Mouse (Mus musculus): ENCODE data around the gene Setd3. TPM values are rescaled to one million over a fixed set of nuclear protein-coding genes. Genes with fewer than 3 reads are reported as not detected.

Gene Setd3
- polyA plus RNA-seq, 1 experiment from 2014 or later = 77.7 TPM

DNA sequence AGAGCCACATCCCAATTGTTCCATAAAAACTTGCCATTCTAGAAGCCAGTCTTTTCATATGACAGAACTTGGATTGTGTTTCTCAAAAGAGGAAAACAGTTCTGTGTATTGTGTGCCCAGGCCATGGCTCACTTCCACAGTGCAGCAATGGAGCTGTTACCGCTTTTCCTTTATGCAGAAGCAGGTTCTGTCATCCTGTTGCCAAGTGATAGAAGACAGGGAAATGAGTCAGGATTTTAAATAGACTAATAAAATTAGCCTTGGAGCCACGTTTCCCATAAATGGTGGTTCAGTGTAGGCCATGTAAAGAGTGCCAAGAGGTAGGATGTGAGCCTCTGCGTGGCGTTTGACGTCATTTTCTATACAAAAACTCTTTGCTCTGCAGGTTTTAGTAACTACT is 14.8 kb upstream of the Setd3 start:
- Histone ChIP-seq H3K9ac (ENCODE audit: low read depth, low read length) (no peak overlapping the region), H3K4me2 (replicated peaks; ENCODE audit: low read depth, low read length) (no peak overlapping the region), H3K4me1 (ENCODE audit: control insufficient read depth, insufficient read depth, low read length) (no peaks in the 10 kb centered on the region), H3K27me3 (ENCODE audit: control insufficient read depth, insufficient read depth, low read length) (no peaks in the 10 kb centered on the region), H3K36me3 (ENCODE audit: control insufficient read depth, insufficient read depth, low read length) (peaks cover 96% of the 10 kb centered on the region), H3K27ac (ENCODE audit: low read depth, low read length) (no peak overlapping the region), H3K4me3 (ENCODE audit: low read length) (no peak overlapping the region), H3K9me3 (ENCODE audit: control insufficient read depth, low read length) (no peaks in the 10 kb centered on the region)
- 93% methylated on average over 5 of the region's 5 CpGs for WGBS
- no peak for ATAC-seq (ENCODE audit: low FRiP score, low TSS enrichment)

DNA sequence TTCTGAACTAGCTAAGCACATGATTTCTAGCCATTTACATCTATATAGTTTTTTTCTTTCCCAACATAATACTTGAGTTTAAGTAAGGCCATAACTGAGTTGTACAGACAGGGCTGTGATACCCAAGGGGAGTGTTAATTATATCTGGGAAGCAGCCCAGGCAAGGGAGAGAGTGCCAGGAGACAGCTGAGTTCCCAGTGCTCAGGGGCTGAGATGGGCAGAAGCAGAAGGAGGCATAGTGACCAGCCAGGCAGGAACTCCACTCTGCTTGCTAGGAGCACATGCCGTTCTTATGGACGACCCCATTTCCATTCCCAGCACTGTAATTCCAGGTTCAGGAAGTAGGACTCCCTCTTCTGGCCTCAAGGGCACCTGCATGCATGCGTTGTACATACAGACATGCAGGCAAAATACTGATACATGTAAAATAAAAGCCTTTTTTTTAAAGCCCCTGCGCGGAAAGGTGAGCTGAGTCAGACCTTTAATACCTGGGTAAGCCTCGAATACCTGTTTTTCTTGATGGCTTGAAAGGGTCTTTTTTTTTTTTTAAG is 8.5 kb upstream of the Setd3 start:
- Histone ChIP-seq H3K4me2 (replicated peaks; ENCODE audit: low read depth, low read length) (no peak overlapping the region), H3K36me3 (ENCODE audit: control insufficient read depth, insufficient read depth, low read length) (peaks cover 79% of the 10 kb centered on the region), H3K27me3 (ENCODE audit: control insufficient read depth, insufficient read depth, low read length) (no peaks in the 10 kb centered on the region), H3K4me1 (ENCODE audit: control insufficient read depth, insufficient read depth, low read length) (no peaks in the 10 kb centered on the region), H3K9ac (ENCODE audit: low read depth, low read length) (no peak overlapping the region), H3K27ac (ENCODE audit: low read depth, low read length) (no peak overlapping the region), H3K4me3 (ENCODE audit: low read length) (no peak overlapping the region), H3K9me3 (ENCODE audit: control insufficient read depth, low read length) (no peaks in the 10 kb centered on the region)
- WGBS = 88% methylated on average over 6 of the region's 6 CpGs
- no peak for ATAC-seq (ENCODE audit: low FRiP score, low TSS enrichment)

DNA sequence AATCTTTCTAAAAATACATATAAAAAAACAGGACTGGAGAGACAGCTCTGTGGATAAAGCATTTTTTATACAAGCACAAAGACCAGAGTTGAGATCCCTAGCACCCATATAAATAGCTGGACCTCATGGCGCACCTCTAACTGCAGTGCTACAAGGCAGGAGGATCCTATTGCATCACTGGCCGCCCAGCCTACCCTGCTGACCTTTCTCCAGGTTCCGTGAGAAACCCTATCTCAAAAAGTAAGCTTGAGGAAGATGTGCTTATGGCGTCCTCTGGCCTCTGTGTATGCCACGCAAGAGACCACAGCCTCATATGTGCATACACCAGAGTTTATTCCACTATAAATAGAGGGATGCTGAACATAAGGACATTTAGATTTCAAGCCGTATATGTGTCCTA is 2.6 kb upstream of the Setd3 start:
- Histone ChIP-seq H3K27ac (ENCODE audit: low read depth, low read length) (no peak overlapping the region), H3K9ac (ENCODE audit: low read depth, low read length) (no peak overlapping the region), H3K4me2 (replicated peaks; ENCODE audit: low read depth, low read length) (no peak overlapping the region), H3K4me1 (ENCODE audit: control insufficient read depth, insufficient read depth, low read length) (peaks cover 21% of the 10 kb centered on the region), H3K36me3 (ENCODE audit: control insufficient read depth, insufficient read depth, low read length) (peaks cover 36% of the 10 kb centered on the region), H3K27me3 (ENCODE audit: control insufficient read depth, insufficient read depth, low read length) (no peaks in the 10 kb centered on the region), H3K4me3 (ENCODE audit: low read length) (no peak overlapping the region), H3K9me3 (ENCODE audit: control insufficient read depth, low read length) (no peaks in the 10 kb centered on the region)
- 91% methylated on average over 6 of the region's 6 CpGs for WGBS
- no peak for ATAC-seq (ENCODE audit: low FRiP score, low TSS enrichment)

DNA sequence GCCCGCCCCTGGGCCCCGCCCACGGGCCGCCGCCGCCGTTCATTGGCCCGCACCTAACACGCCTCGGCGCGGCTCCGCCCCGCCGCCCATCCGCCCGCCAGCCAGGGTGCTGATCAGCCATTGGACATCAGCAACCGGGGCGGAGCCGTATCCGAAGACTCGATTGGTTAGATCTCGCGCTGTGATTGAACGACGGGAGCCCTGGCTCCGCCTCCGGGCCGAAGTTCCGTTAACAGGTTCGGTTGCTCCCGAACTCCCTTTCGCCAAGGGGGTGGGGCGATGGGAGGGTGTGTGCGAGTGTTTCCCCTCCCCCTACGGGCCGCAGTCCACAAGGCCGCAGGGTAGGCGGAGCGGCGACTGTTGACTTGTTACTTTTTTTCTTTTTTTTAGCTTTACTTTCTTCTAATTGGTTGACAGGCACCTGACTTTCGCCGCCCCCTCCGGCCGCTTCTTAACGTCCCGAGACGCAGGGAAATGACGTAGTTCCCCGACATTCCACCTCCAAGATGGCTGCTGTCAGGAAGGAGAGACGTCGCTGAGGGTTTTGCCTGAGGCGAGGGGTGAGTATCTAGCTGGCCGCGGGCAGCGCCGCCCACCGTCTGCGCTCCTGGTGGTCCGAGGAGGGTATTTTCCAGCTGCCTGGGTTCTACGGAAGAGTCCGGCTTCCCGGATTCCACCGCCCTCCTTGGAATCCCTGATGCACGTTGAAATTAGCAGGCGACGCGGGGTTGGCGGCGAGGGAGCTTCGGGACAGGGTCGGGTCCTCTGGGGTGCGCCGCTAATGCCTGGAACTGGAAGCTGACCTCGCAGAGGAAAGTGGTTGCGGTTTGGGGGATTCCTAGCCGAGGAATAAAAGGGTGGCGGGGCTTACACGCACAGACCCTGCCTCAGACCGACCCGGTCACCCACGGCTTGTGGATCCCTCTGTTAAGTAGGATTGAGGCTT is 480 bp upstream of the Setd3 start, which contains the start of gene Ccnk:
TSS of gene Ccnk (plus strand) at position 259 of the 946 bp plus-strand sequence.
- under 1% methylated on average over 79 of the region's 82 CpGs for WGBS
- H3K4me3 ChIP-seq (ENCODE audit: low read length) = peak within 1 kb of the TSS; percentile 98
- H3K4me2 ChIP-seq (replicated peaks; ENCODE audit: low read depth, low read length) = peak within 1 kb of the TSS; percentile 86
- H3K27me3 ChIP-seq (ENCODE audit: control insufficient read depth, insufficient read depth, low read length) = no peaks in the 10 kb centered on the region
- peak; percentile 98 for ATAC-seq (ENCODE audit: low FRiP score, low TSS enrichment)
- peak within 1 kb of the TSS; percentile 97 for H3K9ac ChIP-seq (ENCODE audit: low read depth, low read length)
- H3K4me1 ChIP-seq (ENCODE audit: control insufficient read depth, insufficient read depth, low read length) = peaks cover 27% of the 10 kb centered on the region
- peaks cover 20% of the 10 kb centered on the region for H3K36me3 ChIP-seq (ENCODE audit: control insufficient read depth, insufficient read depth, low read length)
- no peaks in the 10 kb centered on the region for H3K9me3 ChIP-seq (ENCODE audit: control insufficient read depth, low read length)
- peak within 1 kb of the TSS; percentile 74 for H3K27ac ChIP-seq (ENCODE audit: low read depth, low read length)

DNA sequence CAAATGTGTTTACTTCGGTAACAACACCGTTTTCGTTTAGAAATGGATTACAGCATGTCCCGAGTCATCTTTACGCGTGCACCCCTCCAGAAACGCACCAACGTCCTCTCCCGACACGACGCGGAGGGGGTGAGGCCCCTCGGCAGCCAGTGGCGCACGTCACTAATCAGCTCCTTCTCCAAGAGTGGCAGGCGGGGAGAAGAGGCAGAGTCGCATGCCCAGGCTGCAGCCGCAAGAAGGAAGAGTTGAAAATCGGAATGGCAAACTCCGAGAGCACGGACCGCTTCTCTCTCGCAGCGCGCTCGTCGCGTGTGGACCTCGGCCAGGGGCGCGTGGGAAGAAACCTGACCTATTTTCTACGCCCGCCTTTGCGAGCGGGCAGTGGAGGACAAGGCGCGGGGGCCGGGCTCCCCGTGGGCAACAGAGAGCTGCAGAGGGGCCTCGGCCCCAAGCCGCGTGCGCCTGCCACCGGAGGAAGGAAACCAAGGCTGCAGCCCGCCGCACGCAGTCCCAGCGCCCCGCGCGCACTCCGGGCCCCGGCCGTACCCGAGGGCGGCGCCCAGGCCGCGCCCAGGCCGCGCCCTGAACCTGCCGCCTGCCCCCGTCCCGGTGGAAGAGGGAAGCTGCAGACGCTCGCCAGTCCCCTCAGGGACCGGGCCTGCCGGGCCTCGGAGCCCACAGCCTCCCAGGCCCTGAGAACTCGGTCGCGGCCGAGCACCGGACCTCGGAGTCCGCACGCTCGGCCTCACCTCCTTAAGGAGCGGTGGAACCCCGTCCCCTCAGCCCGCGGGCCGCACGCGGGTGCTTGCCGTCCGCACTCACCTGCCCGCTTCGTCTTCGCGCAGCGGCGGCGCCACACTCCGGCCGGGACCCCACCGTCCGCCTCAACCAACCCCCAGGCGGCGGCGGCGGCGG is 526 bp downstream of the Setd3 start:
- Histone ChIP-seq H3K9ac (ENCODE audit: low read depth, low read length) (peak overlapping the region; percentile 97), H3K4me2 (replicated peaks; ENCODE audit: low read depth, low read length) (peak overlapping the region; percentile 86), H3K4me3 (ENCODE audit: low read length) (peak overlapping the region; percentile 98), H3K36me3 (ENCODE audit: control insufficient read depth, insufficient read depth, low read length) (peaks cover 17% of the 10 kb centered on the region), H3K27ac (ENCODE audit: low read depth, low read length) (peak overlapping the region; percentile 69), H3K27me3 (ENCODE audit: control insufficient read depth, insufficient read depth, low read length) (no peaks in the 10 kb centered on the region), H3K9me3 (ENCODE audit: control insufficient read depth, low read length) (no peaks in the 10 kb centered on the region), H3K4me1 (ENCODE audit: control insufficient read depth, insufficient read depth, low read length) (peaks cover 27% of the 10 kb centered on the region)
- ATAC-seq (ENCODE audit: low FRiP score, low TSS enrichment) = peak; percentile 28
- under 1% methylated on average over 93 of the region's 103 CpGs for WGBS

DNA sequence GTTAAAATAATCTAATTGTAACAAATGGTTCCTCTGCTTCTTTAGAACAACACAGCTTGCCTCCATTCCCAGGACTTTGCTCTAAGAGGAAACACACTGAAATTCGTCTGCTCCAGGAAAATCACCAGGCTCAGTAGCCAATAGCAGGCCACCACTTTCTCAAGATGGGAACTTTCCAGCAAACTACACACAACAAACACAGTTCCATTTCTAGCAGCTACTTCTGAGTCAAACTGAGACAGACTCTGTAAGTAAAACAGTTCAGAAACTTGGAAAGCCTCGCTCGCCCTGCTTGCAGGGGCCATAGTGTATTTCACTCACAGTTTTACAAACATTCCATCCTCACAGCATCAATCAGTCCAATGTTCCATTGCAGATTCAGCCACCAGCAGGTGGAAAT is 2.7 kb downstream of the Setd3 start:
- H3K4me1 ChIP-seq (ENCODE audit: control insufficient read depth, insufficient read depth, low read length) = peaks cover 27% of the 10 kb centered on the region
- H3K4me2 ChIP-seq (replicated peaks; ENCODE audit: low read depth, low read length) = no peak overlapping the region
- no peaks in the 10 kb centered on the region for H3K27me3 ChIP-seq (ENCODE audit: control insufficient read depth, insufficient read depth, low read length)
- ATAC-seq (ENCODE audit: low FRiP score, low TSS enrichment) = no peak
- H3K4me3 ChIP-seq (ENCODE audit: low read length) = no peak overlapping the region
- H3K36me3 ChIP-seq (ENCODE audit: control insufficient read depth, insufficient read depth, low read length) = no peaks in the 10 kb centered on the region
- WGBS = 75% methylated on average over 3 of the region's 3 CpGs
- no peak overlapping the region for H3K27ac ChIP-seq (ENCODE audit: low read depth, low read length)
- H3K9me3 ChIP-seq (ENCODE audit: control insufficient read depth, low read length) = no peaks in the 10 kb centered on the region
- H3K9ac ChIP-seq (ENCODE audit: low read depth, low read length) = no peak overlapping the region

DNA sequence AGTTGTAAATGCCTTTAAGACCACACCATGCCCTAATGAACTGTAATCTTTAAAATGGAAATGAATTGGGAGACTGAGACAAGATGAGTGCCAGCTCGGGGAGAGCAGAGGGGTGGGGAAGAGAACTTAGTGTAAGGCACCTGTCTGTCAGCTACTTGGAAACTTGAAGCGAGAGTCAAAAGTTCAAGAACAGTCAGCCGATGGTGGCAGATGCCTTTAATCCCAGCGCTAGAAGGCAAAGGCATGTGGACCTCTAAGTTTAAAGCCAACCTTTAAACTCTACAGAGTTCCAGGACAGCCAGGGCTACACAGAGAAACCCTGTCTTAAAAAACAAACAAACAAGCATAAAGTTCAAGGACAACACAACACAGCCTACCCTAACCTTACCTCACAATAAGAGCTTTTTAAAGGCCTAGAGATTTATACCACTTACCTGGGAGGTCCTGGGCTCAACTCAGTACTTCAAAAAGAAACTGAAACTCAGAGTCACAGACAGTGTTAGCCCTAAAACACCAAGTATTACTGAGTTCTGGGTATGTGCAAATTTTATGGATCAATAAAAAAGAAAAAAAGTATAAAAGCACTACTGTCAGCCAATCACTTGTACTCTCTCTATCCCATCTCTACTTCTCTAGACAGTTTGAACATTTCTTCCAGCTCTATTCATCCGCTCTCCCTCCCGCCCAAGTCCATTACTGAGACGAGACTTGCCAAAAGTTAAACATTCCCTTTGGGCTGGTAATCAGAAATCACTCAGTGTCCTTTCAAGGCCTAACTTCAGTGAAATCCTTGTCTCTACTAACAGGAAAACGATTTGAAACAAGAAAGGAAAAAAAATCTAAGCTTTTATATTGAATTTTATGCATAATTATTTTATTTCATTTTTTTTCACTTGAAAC is 4.3 kb downstream of the Setd3 start:
- WGBS = 70% methylated on average over 8 of the region's 8 CpGs
- H3K4me1 ChIP-seq (ENCODE audit: control insufficient read depth, insufficient read depth, low read length) = peaks cover 19% of the 10 kb centered on the region
- no peak for ATAC-seq (ENCODE audit: low FRiP score, low TSS enrichment)
- H3K4me3 ChIP-seq (ENCODE audit: low read length) = no peak overlapping the region
- no peaks in the 10 kb centered on the region for H3K27me3 ChIP-seq (ENCODE audit: control insufficient read depth, insufficient read depth, low read length)
- no peak overlapping the region for H3K27ac ChIP-seq (ENCODE audit: low read depth, low read length)
- no peak overlapping the region for H3K4me2 ChIP-seq (replicated peaks; ENCODE audit: low read depth, low read length)
- H3K9me3 ChIP-seq (ENCODE audit: control insufficient read depth, low read length) = no peaks in the 10 kb centered on the region
- no peak overlapping the region for H3K9ac ChIP-seq (ENCODE audit: low read depth, low read length)
- no peaks in the 10 kb centered on the region for H3K36me3 ChIP-seq (ENCODE audit: control insufficient read depth, insufficient read depth, low read length)

DNA sequence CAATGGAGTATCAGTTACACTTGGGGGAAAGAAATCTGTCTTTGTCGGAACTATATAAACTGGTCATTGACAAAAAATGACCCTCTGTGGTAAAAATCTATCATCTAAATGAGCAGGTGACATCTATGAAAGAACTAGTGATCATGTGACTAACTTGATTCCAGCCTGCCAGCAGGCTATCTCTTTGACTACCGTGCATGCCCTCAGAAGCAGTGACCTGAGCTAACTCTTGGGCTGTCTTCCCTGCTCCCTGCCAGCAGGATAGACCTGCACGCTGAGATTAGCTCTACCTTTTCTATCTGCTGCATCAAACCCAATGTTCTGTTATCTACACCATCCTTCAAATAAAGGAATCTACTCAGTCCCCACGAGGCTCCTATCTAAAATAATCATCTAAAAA is 6.5 kb downstream of the Setd3 start:
- H3K9me3 ChIP-seq (ENCODE audit: control insufficient read depth, low read length) = no peaks in the 10 kb centered on the region
- H3K27me3 ChIP-seq (ENCODE audit: control insufficient read depth, insufficient read depth, low read length) = no peaks in the 10 kb centered on the region
- H3K36me3 ChIP-seq (ENCODE audit: control insufficient read depth, insufficient read depth, low read length) = no peaks in the 10 kb centered on the region
- peaks cover 14% of the 10 kb centered on the region for H3K4me1 ChIP-seq (ENCODE audit: control insufficient read depth, insufficient read depth, low read length)
- WGBS = 56% methylated on average over 4 of the region's 4 CpGs
- no peak overlapping the region for H3K4me2 ChIP-seq (replicated peaks; ENCODE audit: low read depth, low read length)
- H3K4me3 ChIP-seq (ENCODE audit: low read length) = no peak overlapping the region
- no peak overlapping the region for H3K27ac ChIP-seq (ENCODE audit: low read depth, low read length)
- ATAC-seq (ENCODE audit: low FRiP score, low TSS enrichment) = no peak
- no peak overlapping the region for H3K9ac ChIP-seq (ENCODE audit: low read depth, low read length)

Measured in kidney, embryonic 14.5 days (tissue).